Mouse (Mus musculus) CD4-positive, CD25-positive, alpha-beta regulatory T cell, adult 4 months (primary cell): ENCODE results near the gene Kcnmb1. TPM values are rescaled to one million over a fixed set of nuclear protein-coding genes. Genes with fewer than 3 reads are reported as not detected.

ENCODE experiments used
- ATAC-seq: one replicate; pipeline ENCODE4 v1.8.0; 2017
- polyA plus RNA-seq, 2 experiments: library from polyadenylated mRNA; unstranded; fragments of 100-300 nt; shearing (Covaris generic); gene quantifications; one replicate each; pipeline ENCODE4 v1.2.1; 2017

Kcnmb1 gene
- polyA plus RNA-seq, 2 experiments from 2014 or later: 0.79 to 1.0 TPM

- no peak for ATAC-seq
Observed at GRCm38 (mm10) chr11:33944786-33945328, 18.0 kb upstream of the Kcnmb1 start.

- ATAC-seq: no peak
Observed at GRCm38 (mm10) chr11:33946501-33946900, 16.3 kb upstream of the Kcnmb1 start.

DNA sequence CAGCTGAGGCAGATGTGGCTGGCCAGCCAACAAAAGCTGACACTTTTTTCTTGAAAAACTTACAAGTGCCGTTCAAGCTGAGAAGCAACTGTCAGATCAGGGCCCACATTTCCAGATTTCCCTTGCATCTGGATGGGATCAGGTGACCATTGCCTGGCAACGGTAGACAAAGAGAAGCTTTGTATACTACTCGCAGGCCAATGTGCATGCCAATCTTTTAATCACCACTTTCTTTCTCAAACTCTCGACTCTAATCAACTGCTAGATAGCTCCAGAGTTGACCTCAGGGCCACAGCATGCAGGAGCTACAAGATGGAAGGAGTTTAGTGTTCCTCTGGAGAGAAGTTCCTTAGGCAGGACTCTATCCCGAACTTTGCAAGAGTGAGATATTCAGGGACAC, 11.7 kb upstream of the Kcnmb1 start:
- no peak for ATAC-seq

DNA sequence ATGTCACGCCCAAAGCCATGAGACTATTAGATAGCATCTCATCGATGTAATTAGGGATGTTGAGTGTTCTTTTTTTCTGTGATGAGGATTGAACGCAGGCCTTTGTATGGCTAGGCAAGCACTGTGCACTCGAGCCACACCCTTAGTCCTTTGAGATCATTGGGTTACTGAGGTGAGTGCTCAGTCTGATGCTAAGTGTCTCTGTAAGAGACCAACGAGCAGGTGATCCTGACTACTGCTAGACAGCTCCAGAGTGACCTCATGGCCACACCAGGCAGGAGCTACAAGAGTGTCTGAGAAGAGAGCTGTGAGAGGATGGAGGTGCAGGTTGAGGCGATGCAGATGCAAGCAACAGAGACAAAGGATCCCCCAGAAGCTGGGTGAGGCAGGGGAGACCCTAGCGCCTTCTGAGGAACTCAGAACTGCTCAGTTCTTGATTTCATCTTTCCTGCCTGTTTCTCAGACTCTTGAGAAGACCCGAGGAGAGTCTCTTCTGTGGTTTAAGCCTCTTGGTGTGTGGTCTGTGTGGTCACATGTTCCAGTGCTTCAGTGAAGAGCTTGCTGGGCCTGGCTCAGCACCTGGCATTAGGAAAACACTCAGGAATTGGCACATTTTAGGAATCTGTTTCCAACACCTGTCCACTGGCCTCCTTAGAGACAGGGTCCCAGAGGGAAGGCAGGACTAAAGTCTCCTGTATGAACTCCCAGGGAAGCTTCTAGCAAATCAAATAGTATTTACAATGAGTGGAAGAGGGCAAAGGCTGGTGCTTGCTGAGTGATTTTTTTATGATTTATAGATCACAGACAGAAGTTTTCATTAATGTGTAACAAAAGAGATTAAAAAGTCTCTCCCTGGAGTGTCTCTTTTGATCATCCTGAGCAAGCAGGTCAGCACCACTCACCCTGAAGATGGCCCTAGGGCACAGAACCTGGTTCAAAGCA, 10.9 kb upstream of the Kcnmb1 start:
- no peak for ATAC-seq

DNA sequence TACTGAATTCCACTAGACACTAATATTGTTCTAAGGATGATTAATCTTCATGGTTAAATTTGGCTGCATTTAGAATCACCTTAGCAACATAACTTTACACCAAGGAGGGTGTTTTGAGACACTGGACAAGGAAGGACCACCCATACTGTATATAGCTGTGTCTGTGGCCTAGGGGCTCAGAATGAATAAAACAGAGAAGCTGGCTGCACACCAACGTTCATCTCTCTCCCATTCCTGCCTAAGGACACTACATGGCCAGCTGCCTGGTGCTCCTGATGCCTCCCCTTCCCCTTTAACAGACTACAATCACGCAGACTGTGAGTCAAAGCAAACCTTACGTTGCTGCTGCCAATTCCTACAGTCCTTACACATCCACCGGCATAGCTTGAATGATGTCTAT, 6.8 kb upstream of the Kcnmb1 start:
- ATAC-seq: no peak

GRCm38 (mm10) chr11:33956623-33957022, 6.2 kb upstream of the Kcnmb1 start:
- ATAC-seq: no peak

- no peak for ATAC-seq
Observed at GRCm38 (mm10) chr11:33957595-33957994, 5.2 kb upstream of the Kcnmb1 start.

GRCm38 (mm10) chr11:33958713-33959112, 4.1 kb upstream of the Kcnmb1 start:
- no peak for ATAC-seq

DNA sequence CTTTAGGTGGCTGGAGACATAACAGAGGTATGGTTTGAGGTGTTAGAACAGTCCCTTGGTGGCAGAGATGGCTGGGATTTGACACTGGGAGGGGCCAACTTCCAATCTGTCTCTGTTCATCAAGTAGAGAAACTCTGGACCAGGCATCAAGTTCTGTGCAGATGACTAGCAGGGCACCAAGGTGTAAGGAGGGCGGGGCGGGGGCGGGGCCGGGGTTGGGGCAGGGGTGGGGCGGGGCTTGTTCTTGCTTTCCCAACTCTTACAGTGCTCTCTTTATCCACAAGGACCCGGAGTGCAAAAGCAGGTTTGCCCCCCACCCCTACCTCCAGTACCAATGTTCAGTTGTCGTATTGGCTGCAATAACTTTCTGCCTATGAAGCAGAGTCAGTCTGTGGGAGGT, 635 bp upstream of the Kcnmb1 start:
- no peak for ATAC-seq

- no peak for ATAC-seq
Observed at GRCm38 (mm10) chr11:33965380-33965779, 2.6 kb downstream of the Kcnmb1 start.

DNA sequence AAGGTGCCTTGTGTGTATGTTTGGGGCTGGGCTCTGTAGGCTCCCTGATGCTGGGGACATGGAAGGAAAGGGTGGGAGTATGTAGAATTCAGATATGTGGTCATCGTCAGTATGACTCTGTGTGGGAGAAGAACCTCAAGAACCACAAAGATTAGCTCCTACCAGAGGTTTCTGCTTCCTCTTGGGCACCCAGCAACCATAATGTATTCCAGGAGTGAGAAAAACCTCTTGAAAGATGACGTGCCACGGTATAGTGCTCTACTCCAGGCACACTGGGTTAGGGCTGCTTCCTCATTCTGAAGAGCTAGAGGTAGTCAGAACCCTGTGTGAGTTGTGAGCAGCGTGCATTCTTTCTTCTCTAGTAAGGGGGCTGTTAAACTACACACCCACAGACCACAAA, 4.9 kb downstream of the Kcnmb1 start:
- no peak for ATAC-seq

DNA sequence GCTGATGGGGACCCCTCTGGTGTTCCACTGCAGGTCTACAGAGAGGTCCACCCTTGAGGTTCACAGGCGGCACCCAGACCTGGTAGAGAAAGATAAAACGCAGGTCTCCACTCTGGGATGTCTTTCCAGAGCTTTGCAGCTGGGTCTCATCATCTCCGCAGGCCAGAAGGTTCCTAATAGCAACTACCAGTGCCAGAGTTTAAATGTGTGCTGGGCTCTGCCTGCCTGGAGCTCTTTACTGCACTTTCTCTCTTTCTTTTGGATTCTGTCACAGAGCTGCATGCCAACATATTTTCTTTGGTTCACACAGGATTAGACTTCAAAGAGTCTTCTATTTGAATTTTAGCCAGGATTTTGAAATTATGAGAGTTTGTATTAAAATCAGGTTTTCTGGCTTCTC, 6.4 kb downstream of the Kcnmb1 start:
- ATAC-seq: no peak

DNA sequence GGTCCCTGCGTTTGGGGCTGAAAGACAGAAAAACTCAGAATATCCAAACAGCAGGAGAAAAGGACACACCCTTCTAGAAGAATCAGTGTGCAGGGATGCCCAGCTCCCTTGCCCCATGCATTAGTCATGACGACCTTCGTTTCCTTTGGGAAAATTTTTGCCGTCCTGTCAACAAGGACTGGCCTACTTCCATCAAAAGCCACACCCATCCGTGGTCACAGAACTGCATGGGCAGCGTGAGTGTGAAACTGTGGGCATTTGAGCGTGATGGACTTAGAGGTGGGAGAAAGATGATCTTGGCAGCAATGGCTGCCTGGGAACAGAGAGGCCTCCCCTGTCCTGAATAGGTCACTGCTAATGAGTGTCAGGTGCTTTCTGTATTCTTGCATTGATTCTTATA, 9.3 kb downstream of the Kcnmb1 start:
- no peak for ATAC-seq

- ATAC-seq: no peak
Observed at GRCm38 (mm10) chr11:33974341-33975040, 11.7 kb downstream of the Kcnmb1 start.

DNA sequence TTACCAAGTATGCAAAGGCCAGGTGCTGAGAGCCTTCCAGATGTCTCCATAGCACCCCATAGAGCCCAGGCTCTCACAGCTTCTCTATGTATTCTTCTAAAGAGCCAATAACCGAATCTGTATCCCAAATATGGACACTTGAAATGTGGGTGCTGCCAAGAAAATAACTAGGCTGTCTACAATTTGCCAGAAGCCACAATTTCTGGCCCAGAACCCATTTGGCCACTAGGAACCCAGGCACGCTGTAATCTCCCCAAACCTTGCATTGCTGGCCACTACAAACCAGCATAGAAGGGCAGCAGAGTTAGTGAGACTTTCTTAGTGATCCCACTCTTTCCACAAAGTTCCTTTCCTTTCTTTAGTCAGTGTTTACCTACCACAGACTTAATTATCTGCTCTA, 12.3 kb downstream of the Kcnmb1 start:
- no peak for ATAC-seq

GRCm38 (mm10) chr11:33980146-33980545, 17.3 kb downstream of the Kcnmb1 start:
- ATAC-seq: no peak

DNA sequence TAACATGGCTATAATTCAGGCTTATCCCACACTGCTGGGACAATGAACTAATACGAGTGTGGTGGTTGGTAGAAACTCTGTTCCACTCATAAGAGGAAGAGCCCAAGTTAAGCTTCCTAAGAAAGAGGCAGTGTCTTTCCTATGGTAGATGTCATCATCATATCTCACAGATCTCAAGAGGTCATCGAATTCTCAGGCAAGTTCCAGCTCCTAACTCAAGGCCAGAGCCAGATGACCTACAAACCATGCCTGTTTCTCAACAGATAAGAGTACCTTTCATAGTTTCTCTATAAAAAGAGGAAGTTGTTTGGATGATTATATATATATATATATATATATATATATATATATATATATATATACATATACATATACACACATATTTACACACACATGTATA, 23.7 kb downstream of the Kcnmb1 start:
- ATAC-seq: no peak

DNA sequence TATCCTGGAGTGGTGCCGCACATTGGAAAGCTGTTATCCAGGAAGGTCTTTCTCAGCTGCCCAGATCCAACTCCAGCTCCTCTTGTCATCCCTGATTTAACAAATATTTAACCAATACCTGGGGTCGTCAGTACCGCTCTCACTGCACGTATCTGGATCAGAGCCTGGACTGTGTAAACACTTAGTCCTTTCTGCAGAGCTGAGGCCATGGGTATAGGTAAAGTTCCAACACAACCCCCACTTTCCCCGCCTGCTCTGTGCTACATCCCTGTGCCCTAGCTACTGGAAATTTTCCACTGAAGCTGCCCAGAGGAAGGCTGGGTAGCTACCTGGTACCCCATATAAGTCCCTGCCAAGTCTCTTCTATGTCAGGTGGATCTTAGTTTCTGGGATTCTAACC, 27.2 kb downstream of the Kcnmb1 start:
- ATAC-seq: no peak

- ATAC-seq: no peak
Observed at GRCm38 (mm10) chr11:33992938-33993337, 30.1 kb downstream of the Kcnmb1 start, which contains the start of gene Kcnip1. Gene Kcnip1, minus strand, starts transcription at chr11:33993152.

DNA sequence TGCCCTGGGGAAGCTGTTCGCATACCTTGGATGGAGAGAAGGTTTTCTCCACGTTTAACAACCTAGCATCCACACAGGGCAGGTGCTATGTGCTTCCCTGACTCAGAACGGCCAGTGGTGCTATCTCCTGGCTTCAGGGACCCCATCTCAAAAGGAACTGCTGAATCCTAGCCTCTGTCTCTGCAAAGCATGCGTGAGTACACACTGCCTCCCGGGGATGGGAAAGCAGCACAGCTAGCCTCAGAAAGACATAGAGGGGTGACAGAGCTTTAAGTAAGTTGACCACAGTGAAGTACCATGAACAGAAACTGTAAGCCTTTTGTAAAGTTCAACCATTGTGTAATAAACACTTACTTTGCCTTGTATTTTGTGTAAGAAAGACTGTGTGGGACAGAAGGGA, 30.7 kb downstream of the Kcnmb1 start:
- ATAC-seq: no peak

- ATAC-seq: no peak
Observed at GRCm38 (mm10) chr11:33998244-33998643, 35.4 kb downstream of the Kcnmb1 start.

GRCm38 (mm10) chr11:34000416-34000815, 37.6 kb downstream of the Kcnmb1 start:
- ATAC-seq: no peak

GRCm38 (mm10) chr11:34001938-34002592, 39.3 kb downstream of the Kcnmb1 start:
- ATAC-seq: peak; percentile 75
